Mouse (Mus musculus): ENCODE results near the gene Sema3b.
A peak's percentile ranks its signal among the peaks of the same experiment; 100 is the strongest.
"Not testable (repeated sequence)": the region's sequence is repeated elsewhere in the genome, so short reads cannot be mapped to it uniquely, and the experiment has no call there.

The Sema3b gene

GRCm38 (mm10) chr9:107570016-107570415, 39.0 kb downstream of the Sema3b start:
- no peak for DNase-seq (ENCODE audit: low read depth, low spot score)

DNA sequence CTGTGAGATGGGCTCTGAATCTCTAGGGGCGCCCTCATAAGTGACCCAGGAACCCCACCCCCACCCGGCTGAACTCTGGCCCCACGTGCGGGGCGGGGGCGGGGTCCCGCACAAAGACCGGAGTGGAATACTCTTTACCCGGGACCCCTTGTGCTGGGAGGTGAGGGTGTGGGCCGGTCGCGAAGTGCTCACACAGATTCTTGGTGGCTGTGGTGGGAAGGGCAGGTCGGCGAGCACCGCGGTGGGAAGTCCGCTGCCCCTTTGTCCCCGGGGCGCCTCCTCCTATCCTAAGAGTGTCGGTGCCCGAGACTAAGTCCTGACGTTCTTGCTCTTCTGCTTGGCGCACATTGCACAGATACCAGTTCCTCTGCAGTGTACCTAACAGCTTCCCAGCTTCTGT, 39.8 kb downstream of the Sema3b start:
- no peak for DNase-seq (ENCODE audit: low read depth, low spot score)

DNA sequence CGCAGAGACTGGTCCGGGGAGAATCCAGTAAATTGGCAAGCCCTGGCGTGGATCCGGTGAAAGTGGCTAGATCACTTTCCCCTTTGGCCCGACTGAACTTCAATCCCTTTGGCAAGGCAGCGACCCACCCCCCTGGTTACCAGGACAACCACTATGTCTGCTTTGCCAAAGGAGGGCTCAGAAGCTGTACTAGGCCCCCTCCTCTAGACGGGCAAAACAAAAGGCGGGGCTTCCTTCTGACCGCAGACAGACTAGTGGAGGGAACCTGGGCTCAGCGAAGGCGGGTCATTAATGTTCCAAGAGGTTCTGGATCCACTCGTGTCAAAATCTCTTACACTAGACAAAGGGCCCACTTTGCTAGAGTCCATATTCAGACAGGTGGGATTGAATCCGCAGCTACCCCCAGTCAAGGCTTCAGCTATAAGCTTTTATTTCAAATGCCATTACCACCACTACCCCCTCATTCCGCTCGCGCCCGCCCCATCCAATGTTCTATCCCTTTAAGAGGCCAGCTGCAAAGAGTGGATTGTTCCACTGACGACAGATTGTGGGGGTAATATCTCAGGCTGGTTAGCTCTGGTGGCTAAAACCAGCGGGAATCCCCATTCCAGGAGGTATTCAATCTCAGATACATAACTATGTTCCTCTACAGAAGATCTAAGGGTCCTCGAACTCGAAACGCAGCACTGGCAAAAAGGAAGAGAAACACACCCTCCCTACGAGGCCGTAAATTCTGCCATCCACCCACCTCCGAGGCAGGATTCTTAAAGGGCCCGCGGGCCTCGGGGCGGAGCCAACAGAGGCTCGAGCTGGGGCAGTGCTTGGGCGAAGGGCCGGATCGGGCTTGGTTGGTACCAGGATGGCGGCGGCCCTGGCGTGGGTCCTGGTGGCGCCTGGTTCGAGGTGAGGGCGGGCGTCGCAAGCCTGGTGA, 40.4 kb downstream of the Sema3b start:
- DNase-seq (ENCODE audit: low read depth, low spot score), result peak; percentile 83

DNA sequence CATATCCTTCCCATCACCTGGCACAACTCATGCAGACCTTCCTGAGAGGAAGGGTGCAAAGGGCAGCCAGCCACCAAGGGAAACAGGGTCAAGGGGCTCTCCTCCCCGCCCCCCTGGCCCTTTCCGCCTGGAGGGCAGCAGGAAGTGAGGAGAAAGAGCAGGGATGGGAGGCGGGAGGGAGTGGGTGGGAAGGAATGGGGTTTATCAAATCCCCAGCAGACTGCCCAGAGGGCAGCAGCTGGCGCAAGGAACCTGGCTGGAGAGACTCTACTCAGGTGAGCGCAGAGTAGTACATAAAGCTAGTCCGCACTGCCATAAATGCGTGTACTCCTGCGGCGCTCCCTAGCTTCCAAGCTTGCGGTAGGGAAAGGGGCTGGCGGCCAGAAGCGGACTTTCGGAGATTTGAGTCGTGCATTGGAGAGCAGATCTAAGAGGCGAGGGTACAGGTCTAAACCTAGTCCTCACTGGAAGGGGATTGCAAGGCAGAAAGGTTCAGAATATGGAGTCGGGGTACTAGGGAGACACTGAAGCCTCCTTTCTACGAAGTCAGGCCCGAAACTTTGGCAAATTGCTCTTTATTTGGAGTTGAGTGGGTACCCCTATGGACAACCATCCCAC, 41.2 kb downstream of the Sema3b start, which contains the start of gene Hyal2:
Gene Hyal2 (plus strand): TSS at position 244 of the 618 bp plus-strand sequence.
- no peak for DNase-seq (ENCODE audit: low read depth, low spot score)

- DNase-seq (ENCODE audit: low read depth, low spot score), result no peak
Measured at GRCm38 (mm10) chr9:107566855-107567254, 42.2 kb downstream of the Sema3b start.

GRCm38 (mm10) chr9:107566041-107566709, 42.9 kb downstream of the Sema3b start:
- peak; percentile 75 for DNase-seq (ENCODE audit: low read depth, low spot score)

- not testable (repeated sequence) for DNase-seq (ENCODE audit: low read depth, low spot score)
Measured at GRCm38 (mm10) chr9:107565556-107565955, 43.5 kb downstream of the Sema3b start.

- DNase-seq (ENCODE audit: low read depth, low spot score), result peak; percentile 84
Measured at GRCm38 (mm10) chr9:107563029-107563581, 45.9 kb downstream of the Sema3b start, which contains the start of gene Tusc2. Gene Tusc2 (plus strand): TSS chr9:107563255.

GRCm38 (mm10) chr9:107556346-107556745, 52.7 kb downstream of the Sema3b start:
- DNase-seq (ENCODE audit: low read depth, low spot score), result no peak

DNA sequence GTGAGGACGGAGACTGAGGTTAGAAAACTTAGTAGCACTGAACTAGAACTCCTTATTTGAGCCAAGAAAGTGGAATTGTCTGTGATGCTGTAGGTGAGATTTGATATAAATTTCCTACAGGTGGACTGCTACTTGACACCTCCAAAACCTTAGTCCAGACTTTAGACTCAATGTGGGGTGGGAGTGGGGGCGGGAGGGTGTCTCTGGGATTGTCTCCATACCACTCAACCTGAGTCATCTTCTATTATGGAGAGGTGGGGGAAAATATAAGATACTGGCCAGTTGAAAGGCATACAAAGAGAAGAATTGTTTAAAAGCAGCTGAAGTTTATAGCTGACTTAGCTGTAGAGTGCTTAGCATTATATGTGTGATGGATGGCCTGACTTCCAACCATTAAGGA, 53.3 kb downstream of the Sema3b start:
- no peak for DNase-seq (ENCODE audit: low read depth, low spot score)

DNA sequence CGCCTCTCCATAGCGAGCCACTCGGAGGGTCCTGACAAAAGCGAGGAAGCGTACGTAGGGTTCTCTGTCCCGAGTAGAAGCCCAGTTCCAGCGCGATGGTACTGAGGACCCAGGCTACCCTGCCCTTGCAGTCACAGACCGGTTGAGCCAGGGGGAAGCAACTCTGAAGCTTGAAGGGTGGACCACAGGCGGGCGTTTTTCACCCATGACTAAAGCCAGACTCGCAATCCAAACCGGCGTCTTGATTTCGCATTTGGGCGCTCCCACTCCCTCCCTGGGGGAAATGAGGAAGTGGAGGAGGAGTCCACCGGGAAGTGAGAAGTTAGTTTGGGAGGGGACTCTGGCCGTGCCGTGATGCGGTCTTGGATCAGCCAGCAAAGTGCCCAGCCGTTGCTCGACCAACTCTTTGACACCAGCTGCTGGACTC, 54.0 kb downstream of the Sema3b start:
- DNase-seq (ENCODE audit: low read depth, low spot score), result no peak

DNA sequence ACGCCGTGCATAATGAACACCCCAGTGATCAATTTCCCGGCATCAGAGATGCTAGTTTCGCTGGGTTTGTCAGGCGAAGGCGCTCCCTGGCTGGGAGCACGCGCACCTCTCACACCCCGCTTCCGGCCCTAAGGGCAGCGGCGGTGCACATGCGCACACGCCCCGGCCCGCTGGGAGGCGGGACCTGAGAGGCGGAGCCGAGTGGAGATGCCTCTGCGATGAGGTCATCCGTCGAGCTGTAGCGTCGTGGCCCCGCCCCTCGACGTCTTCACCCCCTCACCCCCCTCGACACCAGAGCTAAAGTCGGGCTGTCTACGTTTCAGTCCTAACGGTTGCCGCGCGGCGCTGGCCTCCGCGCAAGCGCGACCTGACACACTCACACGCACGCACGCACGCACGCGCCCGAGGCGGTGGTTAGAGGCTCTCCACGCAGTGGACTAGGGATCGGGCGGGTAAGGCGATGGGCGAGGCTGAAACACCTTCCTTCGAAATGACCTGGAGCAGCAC, 54.7 kb downstream of the Sema3b start:
- peak; percentile 96 for DNase-seq (ENCODE audit: low read depth, low spot score)

GRCm38 (mm10) chr9:107553541-107554318, 55.3 kb downstream of the Sema3b start:
- DNase-seq (ENCODE audit: low read depth, low spot score), result no peak

GRCm38 (mm10) chr9:107552690-107553393, 56.2 kb downstream of the Sema3b start:
- no peak for DNase-seq (ENCODE audit: low read depth, low spot score)

DNA sequence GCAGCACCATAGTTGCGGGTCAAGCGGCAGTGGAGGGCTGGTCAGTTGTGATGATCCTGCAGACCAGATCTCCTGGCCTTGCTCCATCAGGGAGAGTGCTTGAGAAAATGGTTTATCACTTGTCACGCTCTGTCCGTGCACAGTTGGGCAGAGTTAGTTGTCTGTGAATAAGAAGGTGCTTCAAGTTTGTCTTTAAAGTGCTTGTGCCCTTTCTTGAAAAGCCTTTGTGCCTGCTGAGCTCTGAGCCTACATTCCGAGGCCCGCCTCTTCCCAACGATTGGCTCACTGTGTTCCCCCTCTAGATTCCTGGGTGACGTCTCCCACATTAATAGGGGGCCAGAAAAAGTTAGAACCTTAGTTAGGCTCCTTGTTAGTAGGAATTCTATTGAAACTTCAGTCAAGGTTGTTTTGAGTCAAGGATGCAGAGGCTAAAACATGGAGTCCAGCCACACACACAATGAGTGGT, 57.1 kb downstream of the Sema3b start:
- no peak for DNase-seq (ENCODE audit: low read depth, low spot score)

GRCm38 (mm10) chr9:107551117-107551889, 57.7 kb downstream of the Sema3b start, which contains the start of gene Rassf1:
Gene Rassf1 (plus strand): TSS chr9:107551555.
- DNase-seq (ENCODE audit: low read depth, low spot score), result peak; percentile 60

DNA sequence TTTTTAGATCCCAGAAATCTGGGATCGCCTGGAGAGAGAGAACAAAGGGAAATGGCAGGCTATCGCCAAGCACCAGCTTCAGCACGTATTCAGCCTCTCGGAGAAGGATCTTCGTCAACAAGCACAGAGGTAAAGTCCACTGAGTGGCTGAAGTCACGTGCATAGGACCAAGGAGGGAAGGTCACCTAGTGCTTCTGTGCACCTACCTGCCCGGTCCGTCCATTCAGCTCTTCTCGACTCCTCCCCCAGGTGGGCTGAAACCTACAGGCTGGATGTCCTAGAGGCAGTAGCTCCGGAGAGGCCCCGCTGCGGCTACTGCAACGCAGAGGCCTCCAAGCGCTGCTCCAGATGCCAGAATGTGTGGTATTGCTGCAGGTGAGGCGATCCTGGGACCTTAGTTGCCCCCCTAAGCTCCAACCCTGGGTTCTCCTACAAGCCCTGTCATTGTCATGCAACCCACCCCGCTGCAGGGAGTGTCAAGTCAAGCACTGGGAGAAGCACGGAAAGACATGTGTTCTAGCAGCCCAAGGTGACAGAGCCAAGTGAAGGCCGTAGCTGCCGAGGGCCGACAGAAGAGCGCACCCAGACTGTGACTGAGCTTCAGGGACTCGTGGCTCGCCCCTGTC, 58.4 kb downstream of the Sema3b start:
- DNase-seq (ENCODE audit: low read depth, low spot score), result no peak

DNA sequence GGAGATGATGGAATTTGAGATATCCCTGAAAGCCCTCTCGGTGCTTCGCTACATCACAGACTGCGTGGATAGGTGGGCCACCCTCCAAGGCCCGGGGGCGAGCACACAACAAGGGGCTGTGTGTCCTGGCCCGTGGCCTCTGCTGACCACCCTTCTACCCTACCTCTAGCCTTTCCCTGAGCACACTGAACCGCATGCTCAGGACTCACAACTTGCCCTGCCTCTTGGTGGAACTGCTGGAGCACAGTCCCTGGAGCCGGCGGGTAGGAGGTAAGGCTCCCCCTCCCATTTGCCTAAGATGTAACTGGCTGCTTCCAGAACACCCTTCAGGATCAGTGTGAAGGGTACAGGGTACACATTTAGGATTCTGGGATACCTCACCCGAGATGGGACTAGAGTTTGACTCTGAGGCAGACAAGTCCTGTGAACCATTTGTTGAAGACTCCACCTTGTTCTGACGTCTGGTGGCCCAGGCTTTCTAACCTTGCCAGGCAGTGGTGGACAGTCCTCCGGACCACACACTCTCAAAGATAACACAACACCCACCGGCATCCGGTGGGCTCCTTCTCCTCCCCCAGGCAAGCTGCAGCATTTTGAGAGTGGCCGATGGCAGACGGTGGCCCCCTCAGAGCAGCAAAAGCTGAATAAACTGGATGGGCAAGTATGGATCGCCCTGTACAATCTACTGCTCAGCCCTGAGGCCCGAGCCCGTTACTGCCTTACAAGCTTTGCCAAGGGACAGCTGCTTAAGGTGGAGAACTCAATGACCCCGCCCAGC, 59.5 kb downstream of the Sema3b start:
- DNase-seq (ENCODE audit: low read depth, low spot score), result no peak

Data from c-Kit-negative CD71-positive TER-119-positive erythroid progenitor cells, embryonic 14.5 days (primary cell).